Mouse (Mus musculus) small intestine, adult 2 months (tissue): ENCODE measurements around the gene Syn2. TPM values are rescaled to one million over a fixed set of nuclear protein-coding genes. Genes with fewer than 3 reads are reported as not detected.

Experiments used
- H3K27ac ChIP-seq: fragments of 200-500 bp; 2 replicates; pipeline ENCODE4 v1.5.1; 2012; ENCODE audit warnings: low read depth, low read length, control low read depth, inconsistent platforms; ENCODE audit not compliant: insufficient read depth
- H3K27me3 ChIP-seq: fragments of 200-500 bp; 2 replicates; pipeline ENCODE4 v1.6.1; 2012; ENCODE audit warnings: mild to moderate bottlenecking, moderate library complexity, low read length, inconsistent platforms; ENCODE audit not compliant: control insufficient read depth, insufficient read depth
- H3K36me3 ChIP-seq: fragments of 200-500 bp; 2 replicates; pipeline ENCODE4 v1.6.1; 2012; ENCODE audit warnings: mild to moderate bottlenecking, low read length, control low read depth, inconsistent platforms; ENCODE audit not compliant: control insufficient read depth, insufficient read depth
- H3K4me1 ChIP-seq: fragments of 200-500 bp; 2 replicates; pipeline ENCODE4 v1.6.1; 2012; ENCODE audit warnings: low read length, inconsistent platforms, mixed read lengths; ENCODE audit not compliant: control insufficient read depth, insufficient read depth, insufficient read length
- H3K4me3 ChIP-seq: fragments of 200-500 bp; 2 replicates; pipeline ENCODE4 v1.5.1; 2012; ENCODE audit warnings: low read depth, mild to moderate bottlenecking, control low read depth, inconsistent platforms, low read length, moderate library complexity
- CTCF ChIP-seq: fragments of 200-500 bp; IDR thresholded peaks from 2 replicates; pipeline ENCODE4 v1.5.1; 2012; ENCODE audit warnings: low read depth, mild to moderate bottlenecking, control low read depth, inconsistent platforms, low read length, moderate library complexity, mixed read lengths; ENCODE audit not compliant: insufficient replicate concordance, insufficient read length; ENCODE audit errors: extremely low read depth
- POLR2A ChIP-seq: fragments of 200-500 bp; IDR thresholded peaks from 2 replicates; pipeline ENCODE4 v1.6.1; 2012; ENCODE audit warnings: low read depth, mild to moderate bottlenecking, control low read depth, inconsistent platforms, low read length, moderate library complexity
- WGBS: fragments of 180-500 bp; shearing (Covaris S2); methylation state at CpG from one replicate; pipeline ENCODE4 v1.1.7; 2018; 5-methylcytosine and 5-hydroxymethylcytosine counted together
- polyA plus RNA-seq: library from polyadenylated mRNA; depleted of rRNA; stranded (reverse); fragments of >200 nt; gene quantifications from 2 replicates; pipeline ENCODE4 v1.2.3, GENCODE M21; 2012

Syn2 gene
- polyA plus RNA-seq, 1 experiment: 4.1 TPM

GRCm38 (mm10) chr6:115267916-115268315 lies 133.2 kb downstream of the Syn2 start:
- Histone ChIP-seq H3K27me3 (no peaks in the 10 kb centered on the region), H3K4me1 (no peaks in the 10 kb centered on the region), H3K4me3 (no peak overlapping the region), H3K27ac (no peak overlapping the region), H3K36me3 (no peaks in the 10 kb centered on the region)
- 64% methylated on average over 2 of the region's 2 CpGs for WGBS
- TF ChIP-seq CTCF (peak; percentile 64; the same call in 1 of the 2 replicates), POLR2A (no peak)

GRCm38 (mm10) chr6:115268551-115269385 lies 134.1 kb downstream of the Syn2 start:
- TF ChIP-seq CTCF: no peak
- TF ChIP-seq POLR2A: no peak
- 91% methylated on average over 10 of the region's 10 CpGs for WGBS
- no peak overlapping the region for H3K27ac ChIP-seq
- no peaks in the 10 kb centered on the region for H3K36me3 ChIP-seq
- no peaks in the 10 kb centered on the region for H3K4me1 ChIP-seq
- H3K4me3 ChIP-seq: no peak overlapping the region
- no peaks in the 10 kb centered on the region for H3K27me3 ChIP-seq

GRCm38 (mm10) chr6:115269561-115269960 lies 134.9 kb downstream of the Syn2 start:
- Histone ChIP-seq H3K4me1 (no peaks in the 10 kb centered on the region), H3K27ac (no peak overlapping the region), H3K4me3 (no peak overlapping the region), H3K27me3 (no peaks in the 10 kb centered on the region), H3K36me3 (no peaks in the 10 kb centered on the region)
- TF ChIP-seq CTCF (no peak), POLR2A (no peak)
- 72% methylated on average over 5 of the region's 5 CpGs for WGBS

- WGBS: 66% methylated on average over 2 of the region's 2 CpGs
Observed at GRCm38 (mm10) chr6:115270085-115270484, 135.4 kb downstream of the Syn2 start.

GRCm38 (mm10) chr6:115271326-115271725 lies 136.6 kb downstream of the Syn2 start:
- H3K4me1 ChIP-seq: no peaks in the 10 kb centered on the region
- H3K36me3 ChIP-seq: no peaks in the 10 kb centered on the region
- H3K27me3 ChIP-seq: no peaks in the 10 kb centered on the region
- TF ChIP-seq CTCF (no peak), POLR2A (no peak)
- H3K27ac ChIP-seq: no peak overlapping the region
- WGBS: 76% methylated on average over 3 of the region's 3 CpGs
- no peak overlapping the region for H3K4me3 ChIP-seq

More at GRCm38 (mm10) chr6:115270085-115270484, 135.4 kb downstream of the Syn2 start:
- no peak for TF ChIP-seq CTCF
- no peak overlapping the region for H3K27ac ChIP-seq
- H3K4me1 ChIP-seq: no peaks in the 10 kb centered on the region
- no peak overlapping the region for H3K4me3 ChIP-seq
- H3K36me3 ChIP-seq: no peaks in the 10 kb centered on the region
- H3K27me3 ChIP-seq: no peaks in the 10 kb centered on the region

GRCm38 (mm10) chr6:115271866-115272271 lies 137.2 kb downstream of the Syn2 start:
- H3K27me3 ChIP-seq: no peaks in the 10 kb centered on the region
- WGBS: 12% methylated on average over 4 of the region's 4 CpGs
- no peaks in the 10 kb centered on the region for H3K36me3 ChIP-seq
- H3K4me3 ChIP-seq: no peak overlapping the region
- no peak for TF ChIP-seq CTCF
- TF ChIP-seq POLR2A: no peak
- no peaks in the 10 kb centered on the region for H3K4me1 ChIP-seq
- H3K27ac ChIP-seq: no peak overlapping the region

GRCm38 (mm10) chr6:115273346-115273745 lies 138.6 kb downstream of the Syn2 start:
- TF ChIP-seq CTCF (no peak), POLR2A (no peak)
- Histone ChIP-seq H3K27me3 (no peaks in the 10 kb centered on the region), H3K4me3 (no peak overlapping the region), H3K36me3 (no peaks in the 10 kb centered on the region), H3K27ac (no peak overlapping the region), H3K4me1 (no peaks in the 10 kb centered on the region)
- 84% methylated on average over 10 of the region's 10 CpGs for WGBS

- WGBS: 64% methylated on average over 9 of the region's 9 CpGs
- TF ChIP-seq CTCF: no peak
- no peak for TF ChIP-seq POLR2A
- Histone ChIP-seq H3K4me1 (no peaks in the 10 kb centered on the region), H3K4me3 (no peak overlapping the region), H3K27me3 (no peaks in the 10 kb centered on the region), H3K27ac (no peak overlapping the region), H3K36me3 (no peaks in the 10 kb centered on the region)
Observed at GRCm38 (mm10) chr6:115274705-115275104, 140.0 kb downstream of the Syn2 start.
